Mouse (Mus musculus) kidney, adult 18-20 months (tissue): ENCODE data around the gene Emp1.

Experiments
- DNase-seq: peaks from one replicate; pipeline ENCODE4 v3.0.0; 2021

Gene Emp1

DNA sequence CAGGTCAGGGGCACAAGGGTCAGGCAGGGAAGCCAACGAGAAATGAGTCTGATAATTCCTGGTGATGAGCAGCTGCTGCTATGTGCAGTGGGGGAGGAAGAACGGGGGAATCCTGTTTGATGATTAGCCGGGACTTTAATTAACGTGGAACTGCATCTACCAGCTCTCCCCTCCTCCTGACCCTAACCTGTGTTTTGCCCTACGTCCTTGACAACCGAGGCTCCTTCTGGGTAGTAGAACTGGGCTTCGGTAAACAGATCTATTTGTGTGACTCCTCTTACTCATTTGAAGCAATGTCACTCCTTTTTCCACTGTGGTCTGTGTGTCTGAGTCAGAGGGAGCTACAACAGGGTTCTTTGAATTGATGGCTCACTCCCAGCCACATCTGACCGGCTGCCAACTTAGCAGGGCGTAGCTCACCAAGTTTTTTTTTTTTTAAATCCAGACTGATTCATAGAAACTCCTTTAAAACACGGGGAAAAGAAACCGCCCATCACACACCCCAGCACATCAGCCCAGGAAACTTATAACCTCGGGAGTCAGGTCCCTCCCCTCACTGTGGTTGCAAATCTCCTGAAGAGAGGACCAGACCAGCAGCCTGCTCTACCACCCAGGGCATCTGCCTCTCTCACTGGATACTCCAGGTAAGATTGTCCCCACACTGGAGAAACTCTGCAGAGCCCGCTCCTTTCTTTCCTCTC lies at the start of gene Emp1:
Gene Emp1, plus strand, starts transcription at position 87 of the 701 bp plus-strand sequence.
- peak; percentile 80 for DNase-seq

DNA sequence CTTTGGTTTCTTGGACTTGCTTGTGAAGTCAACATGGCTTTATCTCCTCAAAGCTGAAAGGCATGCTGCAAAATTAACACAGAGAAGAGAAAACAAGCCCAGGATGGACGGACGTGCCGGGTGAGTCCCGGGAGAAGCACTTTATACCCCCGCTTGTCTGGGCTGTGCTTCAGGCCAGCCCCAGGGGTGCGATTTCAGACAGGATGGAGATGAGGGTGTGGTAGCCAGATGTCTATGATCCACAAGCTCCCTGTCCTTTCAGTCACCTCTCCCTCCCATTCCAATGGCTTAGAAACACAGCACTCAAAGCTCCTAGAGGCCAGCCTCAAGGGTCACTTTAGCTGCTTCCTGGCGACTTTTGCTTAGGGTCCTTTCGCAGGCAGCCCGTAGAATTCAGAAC lies 48.4 kb upstream of the Emp1 start:
- no peak for DNase-seq

DNA sequence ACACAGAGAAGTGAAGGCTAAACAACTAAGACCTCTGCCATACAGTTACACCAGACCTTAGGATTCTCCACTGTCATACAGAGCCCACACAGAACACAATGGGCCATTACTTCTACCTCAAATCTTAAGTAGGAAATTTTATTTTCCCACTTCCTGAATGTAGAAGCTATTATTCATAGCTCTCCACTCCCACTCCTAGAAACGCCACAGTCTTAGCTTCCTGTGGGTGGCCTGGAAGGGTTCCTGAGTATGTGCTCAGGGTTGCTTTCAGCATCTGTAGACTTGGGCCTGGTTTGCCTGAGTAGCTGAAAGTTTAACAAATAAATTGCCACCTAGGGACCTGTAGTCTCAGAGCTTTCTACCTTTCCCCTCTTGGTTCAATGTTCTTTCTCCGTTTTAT lies 46.2 kb upstream of the Emp1 start:
- DNase-seq = no peak

DNA sequence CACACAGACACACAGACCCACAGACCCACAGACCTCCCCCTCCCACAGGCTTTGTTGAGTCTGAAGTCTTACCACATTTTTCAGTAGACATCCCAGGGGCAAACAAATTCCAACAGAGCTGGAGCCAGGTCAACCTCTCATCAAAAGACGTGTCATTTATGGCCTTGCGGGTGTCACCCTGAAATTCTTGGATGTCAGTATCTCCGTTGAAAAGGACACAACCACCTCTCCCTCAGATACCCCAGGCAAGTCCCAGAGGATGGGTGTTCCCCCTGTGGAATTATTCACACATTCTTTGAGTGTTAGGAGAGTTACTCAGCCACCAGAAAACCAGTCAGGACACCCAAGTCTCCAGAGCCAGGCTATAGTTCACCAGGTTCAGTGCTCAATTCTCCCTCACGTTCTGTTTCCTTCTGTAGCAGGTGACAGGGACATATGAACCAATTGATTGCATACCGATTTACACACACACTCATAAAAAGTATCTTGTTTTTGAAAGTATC lies 42.9 kb upstream of the Emp1 start:
- DNase-seq = no peak

DNA sequence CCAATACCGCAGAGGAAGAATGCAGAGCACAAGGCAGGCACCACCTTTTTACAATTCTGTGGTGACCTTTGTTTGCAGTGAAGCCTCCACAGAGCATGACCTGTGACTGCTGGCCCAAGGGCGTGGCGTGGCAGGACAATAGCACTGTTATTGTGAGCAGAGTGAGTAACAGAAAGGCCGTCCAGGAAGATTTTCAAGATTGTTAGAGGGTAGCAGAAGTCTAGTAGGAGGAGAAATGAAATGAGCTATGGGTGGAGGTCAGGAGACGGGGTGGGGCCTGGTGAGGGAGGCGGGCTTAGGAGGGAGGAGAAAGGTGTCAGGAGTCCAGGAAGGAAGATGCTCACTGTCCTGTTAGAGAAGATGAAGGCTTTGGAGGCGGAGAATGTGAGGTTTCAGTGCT lies 39.6 kb upstream of the Emp1 start:
- DNase-seq = no peak

DNA sequence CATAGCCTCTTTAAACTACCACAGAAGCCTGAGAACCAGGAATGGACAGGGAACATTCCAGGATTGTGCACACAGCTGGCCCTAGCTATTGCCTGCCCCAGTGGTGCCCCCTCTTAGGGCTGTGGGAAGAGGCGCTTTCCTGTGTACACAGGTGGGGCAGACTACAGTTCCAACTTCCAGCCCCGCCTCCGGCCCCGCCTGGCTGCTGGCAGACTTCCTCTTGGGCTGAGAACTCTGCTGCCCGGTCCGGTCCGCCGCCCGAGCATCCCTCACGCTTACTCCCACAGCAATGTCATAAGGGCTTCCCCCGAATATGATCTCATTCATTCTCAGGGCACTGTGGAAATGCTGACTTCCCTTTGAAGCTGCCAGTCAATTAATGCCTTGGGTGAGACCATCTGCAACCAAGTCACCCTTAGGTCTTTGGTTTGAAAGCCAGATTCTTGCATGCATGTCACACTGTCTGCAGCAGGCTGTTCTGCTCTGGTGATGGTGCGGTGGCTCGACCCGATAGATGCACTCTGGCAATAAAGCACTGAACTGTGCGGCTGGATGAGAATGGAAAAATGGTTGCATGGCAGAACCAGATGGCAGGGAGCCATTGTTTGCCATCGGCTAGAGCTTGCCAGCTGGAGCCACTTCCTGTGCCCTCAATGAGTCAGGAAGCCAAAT lies 38.9 kb upstream of the Emp1 start:
- peak; percentile 60 for DNase-seq

DNA sequence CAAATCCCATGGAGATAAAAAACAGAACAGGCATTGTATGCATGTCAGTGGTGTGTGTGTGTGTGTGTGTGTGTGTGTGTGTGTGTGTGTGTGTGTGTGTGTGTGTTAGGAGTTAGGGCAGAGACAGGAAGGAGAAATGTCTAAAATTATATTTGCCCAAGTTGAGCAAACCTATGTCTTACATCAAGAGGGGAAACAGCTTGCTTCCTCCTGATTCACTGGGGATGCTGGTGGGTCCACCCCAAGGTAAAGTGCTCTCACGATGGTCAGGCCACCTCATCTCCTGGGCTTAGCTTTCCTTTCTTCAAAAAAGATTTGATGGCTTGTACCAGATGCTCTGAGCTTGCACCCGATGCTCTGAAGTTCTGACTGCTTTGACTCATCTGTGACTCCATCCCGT lies 38.2 kb upstream of the Emp1 start:
- DNase-seq = no peak

DNA sequence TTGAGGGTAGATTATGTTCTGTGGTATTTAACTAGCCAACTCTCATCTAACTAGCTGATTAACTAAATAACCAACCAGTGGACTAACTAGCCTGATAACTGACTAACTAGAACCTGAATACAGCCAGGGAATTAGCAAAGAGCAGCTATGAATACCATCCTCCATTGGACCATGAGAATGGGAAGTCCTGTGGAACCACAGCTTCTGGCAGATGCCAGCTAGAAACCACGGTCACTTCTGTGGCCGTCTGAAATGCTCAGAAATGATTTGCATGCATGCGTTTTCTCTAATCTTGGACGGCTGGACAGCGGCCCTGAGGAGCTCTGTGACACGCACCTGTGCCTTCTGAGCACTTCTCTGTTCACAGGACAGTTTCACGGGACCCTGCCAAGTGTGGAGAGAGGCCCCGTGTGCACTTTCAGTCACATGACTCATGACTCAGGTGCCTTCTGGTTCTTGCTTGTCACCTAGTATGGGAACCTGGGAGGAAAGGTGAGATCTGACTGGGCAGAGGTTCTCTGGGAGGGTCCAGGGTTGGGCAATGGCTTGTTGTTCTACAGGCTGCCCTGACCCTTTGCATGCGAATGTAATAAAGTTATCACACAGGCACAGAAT lies 37.6 kb upstream of the Emp1 start:
- no peak for DNase-seq

DNA sequence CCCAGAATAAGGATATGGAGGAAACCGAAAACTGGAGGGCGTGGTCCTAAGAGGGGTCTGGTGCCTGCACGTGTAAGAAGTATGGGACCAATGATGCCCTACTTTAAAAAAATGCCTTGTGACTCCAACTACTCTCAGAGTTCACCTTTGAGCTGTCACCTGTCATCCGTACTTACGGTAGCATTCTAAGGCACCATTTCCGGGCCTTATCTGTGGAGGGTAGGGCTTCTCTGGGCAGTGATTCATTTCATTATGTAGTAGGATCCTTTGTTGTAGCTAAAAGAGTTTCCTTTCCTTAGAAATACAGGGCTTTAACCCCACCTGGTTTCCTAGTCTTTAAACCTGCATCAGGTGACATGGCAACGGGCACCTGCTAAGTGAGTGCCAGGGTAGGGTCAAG lies 35.5 kb upstream of the Emp1 start:
- DNase-seq = no peak

DNA sequence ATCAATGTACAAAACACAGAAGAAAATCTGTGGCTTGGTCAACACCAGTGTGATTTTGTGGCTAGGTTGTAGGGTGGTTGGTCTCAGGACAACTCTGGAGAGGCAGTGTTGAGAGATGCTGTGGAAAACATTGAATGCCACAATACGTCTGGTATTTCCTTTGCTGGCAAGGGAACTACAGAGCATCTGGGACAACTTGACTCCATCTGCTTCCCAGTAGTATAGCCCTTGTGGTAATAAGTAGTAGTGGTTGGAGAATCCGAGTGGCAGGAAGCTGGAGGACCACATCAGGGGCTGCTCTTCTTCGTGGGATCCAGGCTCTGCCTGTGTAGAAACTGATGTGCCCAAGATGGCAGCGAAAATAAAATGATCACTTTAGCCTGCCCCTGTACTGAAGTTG lies 30.4 kb upstream of the Emp1 start:
- no peak for DNase-seq

DNA sequence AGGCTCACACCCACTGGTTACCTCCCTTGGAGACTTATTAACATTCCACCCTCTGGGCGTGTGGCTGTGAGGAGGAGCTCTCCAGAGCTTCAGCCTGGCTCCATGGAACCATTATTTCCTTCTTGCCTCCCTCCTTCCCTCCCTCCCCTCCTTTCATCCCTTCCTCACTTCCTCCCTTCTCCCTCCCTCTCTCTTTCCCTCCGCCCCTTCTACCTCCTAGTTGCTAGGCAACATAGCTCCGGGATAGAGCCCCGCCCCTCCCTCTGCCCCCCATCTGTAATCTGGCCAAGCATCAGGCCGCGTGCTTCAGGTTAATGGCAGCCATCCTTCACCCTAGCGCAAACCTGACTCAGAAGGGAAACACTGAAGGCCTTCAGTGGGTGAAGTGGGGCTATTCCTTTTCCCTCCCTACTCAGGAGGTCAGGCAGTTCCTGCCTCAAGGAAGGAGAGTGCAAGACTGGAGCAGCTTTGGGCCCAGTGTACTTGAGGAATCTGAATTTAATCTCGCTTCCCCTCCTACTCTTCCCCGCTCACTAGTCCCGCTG lies 29.5 kb upstream of the Emp1 start:
- DNase-seq = peak; percentile 47

DNA sequence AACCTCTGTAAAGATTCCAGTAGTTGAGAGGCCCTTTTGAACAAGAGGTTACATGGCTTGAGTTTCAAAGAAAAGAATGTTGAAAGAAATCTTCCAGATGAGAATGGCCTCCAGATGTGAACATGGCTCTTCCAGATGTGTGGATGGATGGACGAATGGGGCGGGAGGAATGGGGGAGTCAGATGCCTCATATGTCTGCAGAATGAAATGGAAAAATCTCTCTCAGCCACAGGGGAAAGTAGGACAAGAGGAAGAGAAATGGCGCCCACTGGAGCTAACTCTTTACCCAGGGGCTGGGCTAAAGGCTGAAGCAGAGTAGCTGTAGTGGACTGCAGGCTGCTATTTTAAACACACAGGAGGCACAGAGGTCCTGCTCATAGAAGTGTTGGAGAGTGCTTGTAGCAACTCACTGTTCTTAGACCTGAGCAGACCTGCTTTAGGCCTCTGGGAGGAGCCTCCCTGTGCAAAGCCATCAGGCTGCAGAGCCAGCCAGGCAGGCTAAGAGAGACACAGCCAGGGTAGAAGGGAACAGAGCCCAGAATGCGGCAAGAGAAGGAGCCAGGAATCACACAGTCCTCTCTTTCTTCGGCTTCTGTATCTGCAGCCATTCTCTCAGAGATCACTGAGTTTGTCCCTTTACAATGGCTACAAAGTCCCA lies 28.2 kb upstream of the Emp1 start:
- DNase-seq = peak; percentile 9

DNA sequence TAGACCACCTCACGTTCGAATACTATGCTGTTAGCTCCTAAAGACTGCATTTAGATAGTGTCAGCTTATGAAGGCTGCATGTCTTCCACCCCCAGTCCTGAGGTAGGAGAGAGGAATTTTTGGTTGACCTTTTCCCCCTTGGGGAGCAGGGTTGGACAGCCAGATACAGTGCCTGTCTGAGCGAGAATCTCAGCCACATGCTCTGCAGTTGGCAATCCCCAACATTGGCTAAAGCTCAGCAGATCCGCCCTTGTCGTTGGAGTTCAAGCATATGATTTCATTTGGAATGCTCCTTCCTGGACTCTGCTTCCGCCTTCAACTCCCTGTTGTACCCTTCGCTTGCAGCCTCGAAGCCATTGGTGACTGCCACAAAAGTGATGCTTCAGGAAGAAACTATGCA lies 26.0 kb upstream of the Emp1 start:
- no peak for DNase-seq

DNA sequence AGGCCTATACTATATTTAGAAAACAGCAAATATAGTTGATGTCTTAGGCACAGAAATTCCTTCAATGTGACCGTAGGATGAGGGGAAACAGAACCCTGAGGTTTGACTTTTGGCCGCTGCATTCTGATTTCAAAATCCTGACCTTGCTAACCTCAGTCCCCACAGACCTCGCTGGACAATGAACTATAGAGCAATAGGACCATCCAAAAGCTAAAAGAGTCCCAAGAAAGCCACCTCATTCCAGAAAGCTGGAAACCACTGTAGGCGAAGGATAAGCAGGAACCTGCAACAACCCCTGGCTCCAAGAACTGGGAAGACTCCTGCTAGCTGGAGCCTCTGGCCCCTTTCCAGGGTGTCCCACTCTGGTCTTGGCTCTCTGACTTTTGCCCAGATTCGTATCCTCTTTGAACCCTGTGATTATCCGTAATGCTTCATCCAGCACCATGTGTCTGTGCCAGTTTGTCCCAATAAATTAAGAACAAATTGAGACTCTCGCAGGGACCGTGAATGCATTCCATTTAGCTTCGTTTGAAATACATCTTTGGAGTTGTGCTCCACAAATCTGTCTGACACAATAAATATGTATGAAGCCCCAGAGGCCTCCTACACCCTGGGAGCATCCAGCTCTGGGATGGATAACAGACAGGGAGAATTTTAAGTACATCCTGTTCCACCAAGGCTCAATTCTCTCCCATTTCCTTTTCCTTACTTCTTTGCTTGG lies 21.8 kb upstream of the Emp1 start:
- peak; percentile 23 for DNase-seq

DNA sequence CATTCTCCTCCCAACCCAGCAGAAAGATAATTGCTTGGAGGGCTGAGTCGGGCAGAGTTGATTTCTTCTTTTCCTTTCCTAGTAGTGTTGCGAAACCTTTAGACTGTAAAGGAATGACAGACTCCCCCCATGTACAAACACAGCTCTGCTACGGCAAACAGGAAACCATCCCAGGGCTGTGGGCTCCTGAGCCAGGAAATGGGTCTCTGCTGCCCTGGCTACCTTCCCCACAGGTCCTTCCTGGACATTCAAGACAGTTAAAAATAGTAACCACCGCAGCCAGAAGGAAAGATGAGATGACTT lies 21.3 kb upstream of the Emp1 start:
- no peak for DNase-seq

DNA sequence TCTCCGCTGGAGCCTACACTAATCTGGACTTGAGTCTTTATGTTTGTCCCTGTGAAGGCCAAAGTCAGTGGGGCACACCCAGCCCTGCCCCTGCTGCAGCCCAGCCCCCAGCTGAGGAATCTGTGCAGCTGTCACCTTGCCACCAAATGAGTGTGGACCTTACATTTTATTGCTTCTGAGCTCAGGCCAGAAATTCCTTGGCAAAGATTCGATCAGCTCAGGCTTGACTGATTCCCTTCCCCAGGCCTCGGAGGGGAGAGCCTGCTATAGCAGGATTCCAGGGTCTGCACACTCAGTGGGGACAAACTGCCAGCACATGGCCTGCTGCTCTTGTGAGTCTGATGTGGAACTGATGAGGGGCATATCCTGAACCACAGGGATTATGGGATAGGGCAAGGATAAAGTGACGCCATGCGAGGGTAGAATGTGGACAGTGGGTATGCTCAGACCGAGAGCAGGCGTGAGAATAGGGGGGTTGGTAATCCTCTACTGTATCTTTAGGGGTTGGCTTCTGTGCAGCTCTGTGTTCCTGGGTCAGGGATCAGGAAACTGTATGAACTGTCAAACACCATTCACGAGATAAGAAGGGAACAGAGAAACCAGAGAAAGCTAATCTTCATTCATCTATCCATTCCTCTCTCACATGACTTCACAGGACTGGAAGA lies 10.6 kb upstream of the Emp1 start:
- peak; percentile 78 for DNase-seq

DNA sequence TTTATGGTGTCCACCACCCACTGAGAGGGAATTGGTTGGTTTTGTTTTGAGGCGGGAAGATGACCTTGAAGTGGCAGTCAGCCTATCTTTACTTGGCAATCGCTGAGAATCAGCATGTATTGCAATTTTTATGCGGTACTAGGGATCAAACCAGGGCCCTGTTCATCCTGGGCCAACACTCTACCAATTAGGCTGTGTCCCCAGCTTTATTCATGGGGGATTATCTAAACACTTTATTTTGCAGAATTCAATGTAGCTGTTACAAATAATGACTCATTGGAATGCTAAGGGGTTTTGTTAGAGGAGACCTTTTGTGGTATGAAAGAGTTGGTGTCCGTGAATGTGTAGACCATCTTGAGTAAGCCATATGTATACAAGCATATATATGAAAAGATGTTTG lies 9.8 kb upstream of the Emp1 start:
- no peak for DNase-seq

DNA sequence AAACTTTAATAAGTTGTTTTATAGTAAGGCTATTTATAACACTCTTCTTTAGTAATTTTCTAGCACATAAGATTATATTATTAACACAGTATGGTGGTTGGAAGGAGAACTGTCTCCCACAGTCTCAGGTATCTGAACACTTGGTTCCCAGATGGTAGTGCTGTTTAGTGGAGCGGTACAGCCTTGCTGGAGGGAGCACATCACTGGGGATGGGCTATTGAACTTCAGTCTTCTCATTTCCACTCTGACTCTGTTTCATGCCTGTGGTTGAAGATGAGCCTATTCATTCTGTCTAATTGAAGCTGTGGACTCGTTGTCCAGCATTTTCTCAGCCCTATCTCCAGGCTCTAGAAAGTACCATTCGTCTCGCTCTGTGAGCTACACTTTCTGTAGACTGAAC lies 7.4 kb upstream of the Emp1 start:
- DNase-seq = no peak

DNA sequence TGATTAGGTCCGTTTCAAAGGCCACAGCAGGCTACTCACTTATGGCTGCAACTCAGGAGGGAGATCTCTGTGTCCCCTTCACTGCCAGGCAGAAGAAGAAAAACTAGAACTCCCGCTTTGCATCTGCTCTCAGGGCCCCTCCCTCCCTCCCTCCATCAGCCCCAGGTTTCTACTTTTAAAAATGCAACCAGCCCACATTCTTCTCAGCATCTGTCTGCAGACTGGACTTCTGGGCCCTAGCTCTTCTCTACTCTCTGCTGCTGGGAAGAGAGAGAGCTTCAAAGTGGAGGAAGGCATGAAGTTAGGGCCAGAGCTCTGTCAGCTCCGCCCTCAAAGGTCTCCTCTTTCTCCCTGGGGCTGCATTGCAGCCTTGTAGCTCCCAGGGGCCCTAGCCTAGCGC lies 2.0 kb upstream of the Emp1 start:
- DNase-seq = no peak

DNA sequence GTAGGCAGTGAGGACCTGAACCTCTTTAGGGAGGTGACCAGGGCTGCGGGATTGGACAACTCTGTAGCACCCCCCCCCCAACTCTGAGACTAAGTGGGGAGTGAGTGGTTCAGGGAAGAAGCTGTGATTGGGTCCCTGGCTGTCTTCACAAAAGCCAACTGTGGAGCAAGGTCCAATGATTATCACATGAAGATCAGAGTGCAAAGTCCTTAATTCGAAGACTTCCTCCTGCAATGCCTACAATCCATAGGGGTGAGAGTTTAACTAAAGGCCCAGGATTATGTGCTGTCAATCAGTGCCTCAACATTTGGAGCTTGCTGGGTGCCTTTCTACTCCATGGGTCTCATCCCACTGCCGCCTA lies 267 bp upstream of the Emp1 start:
- DNase-seq = no peak

DNA sequence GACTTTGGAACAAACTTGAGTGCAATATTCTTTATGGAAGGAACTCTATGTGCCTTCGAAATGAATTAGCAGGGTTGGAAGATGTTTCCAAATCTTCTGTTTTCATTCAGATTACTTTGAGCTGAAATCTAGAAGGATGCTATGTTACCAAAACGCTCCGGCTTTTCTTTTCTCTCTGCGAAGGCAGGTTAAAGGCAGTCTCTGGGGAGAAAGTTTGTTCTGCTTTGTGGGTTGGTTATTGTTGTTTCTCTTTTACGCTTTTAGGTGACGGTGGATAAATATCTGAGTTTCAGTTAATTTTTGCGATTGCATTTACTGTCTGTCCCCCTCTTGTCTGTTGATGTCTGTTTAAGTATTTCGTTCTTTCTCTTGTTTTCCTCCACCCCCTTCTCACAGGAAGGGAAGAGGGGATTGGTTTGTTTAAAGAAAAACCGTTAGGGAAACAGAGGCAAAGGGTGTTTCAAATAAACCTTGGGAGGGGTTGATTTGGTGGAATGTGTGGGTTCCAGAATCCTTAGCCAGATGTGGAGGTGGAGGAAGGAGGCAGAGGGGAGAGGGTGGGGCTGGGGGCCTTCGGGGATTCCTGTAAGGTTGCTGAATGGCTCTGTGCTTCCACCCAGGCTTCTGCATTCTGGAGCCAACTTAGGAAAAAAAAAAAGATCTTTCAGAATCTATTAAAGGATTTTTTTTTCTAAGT lies 1.1 kb downstream of the Emp1 start:
- no peak for DNase-seq
